Mouse (Mus musculus) stomach, adult 2 months (tissue): ENCODE measurements around the gene Srsf3. TPM values are rescaled to one million over a fixed set of nuclear protein-coding genes. Genes with fewer than 3 reads are reported as not detected.

Experiments used
- polyA plus RNA-seq: library from polyadenylated mRNA; depleted of rRNA; stranded (reverse); fragments of >200 nt; gene quantifications from 2 replicates; pipeline ENCODE4 v1.2.3, GENCODE M21; 2012; rRNA removed

Srsf3 gene
- 78.9 and 83.4 TPM in 2 replicates for polyA plus RNA-seq

DNA sequence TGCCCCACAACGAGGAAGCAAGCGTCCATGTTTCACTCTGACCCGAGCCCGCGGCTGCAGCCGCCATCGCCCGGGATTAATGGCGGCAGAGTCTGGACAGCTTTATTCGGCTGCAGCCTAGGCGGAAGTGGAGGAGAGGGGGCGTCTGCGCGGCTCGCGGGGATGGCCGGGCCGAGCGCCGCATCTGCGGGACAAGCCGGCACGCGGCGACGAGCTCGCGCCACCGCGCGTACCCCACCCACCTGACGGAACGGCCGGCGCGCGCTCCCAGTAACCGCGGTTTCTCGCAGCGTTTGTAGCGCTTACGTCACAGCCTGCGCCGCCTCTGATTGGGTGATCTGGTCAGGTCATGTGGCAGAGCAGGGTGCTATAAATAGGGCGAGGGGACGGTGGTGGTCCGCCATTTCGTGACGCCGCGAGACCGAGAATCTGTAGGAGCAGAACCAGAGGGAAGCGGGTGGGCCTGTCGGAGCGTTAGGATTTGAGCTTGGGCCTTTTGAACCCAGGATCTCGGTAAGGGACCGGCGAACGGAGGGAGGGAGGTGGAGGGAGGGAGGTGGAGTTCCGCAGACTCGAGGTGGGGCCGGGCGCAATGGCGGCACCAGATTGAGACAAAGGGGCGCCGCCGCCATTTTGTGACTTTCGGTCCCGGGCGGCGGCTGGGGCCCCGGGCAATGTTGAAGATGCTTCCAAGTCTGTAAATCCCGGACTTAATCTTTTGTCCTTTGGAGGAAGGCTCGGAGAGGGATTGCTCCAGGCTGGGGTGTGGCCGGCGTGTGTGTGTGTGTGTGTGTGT, at the start of gene Srsf3:
Srsf3 (plus strand) TSS at position 355 of the 796 bp plus-strand sequence.

DNA sequence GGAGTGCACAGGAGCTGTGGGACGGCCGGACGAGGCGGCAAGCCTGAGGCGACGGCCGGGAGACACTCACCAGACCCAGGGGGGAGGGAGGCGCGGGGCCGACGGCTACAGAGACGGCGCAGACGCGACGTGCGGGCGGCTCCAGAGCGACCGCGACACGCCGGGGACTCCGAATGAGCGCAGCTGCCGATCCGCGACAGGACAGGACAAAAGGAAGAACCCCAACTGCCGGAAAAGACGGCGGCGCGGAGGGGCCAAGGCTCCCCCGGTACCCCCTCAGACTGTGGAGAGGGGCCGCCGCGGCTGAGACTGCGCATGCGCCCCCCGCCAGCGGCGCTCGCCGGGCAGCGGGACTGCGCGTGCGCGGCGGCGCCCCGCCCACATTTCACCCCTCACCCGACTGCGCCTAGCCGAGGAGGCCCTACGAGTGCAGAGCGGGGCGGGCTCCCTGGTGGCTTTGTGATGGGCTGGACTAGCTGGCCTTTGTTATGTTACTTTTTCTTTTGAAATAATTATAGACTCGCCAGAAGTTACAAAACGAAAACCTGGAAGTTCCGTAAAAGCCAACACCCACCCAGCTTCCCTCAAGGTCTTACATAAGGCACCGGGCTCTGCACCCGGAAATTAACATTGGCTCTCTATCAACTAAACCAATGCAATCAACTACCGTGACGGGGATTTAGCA, 24.6 kb upstream of the Srsf3 start, which contains the start of gene Stk38:
Stk38 (minus strand) TSS at position 355 of the 685 bp plus-strand sequence.

DNA sequence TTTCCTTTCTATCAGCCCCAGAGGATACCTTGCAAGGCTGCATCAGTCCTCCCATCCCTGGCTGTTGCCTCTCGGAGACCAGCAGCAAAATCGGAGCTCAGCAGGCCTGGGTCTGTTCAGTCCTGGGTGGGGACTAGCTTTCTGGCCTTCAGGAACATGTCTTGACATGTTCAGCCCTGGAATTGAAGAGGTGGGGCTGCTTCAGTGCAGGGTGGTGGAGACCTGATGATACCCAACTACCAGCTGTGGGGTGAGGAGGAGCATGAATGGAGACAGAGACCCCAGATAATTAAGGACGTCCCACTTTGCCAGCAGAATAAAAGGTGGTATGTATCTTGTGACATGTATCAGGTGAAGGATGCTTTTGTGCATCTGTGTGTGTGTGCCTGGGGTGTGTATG, 58.3 kb downstream of the Srsf3 start, which contains the start of gene Cdkn1a:
Cdkn1a (plus strand) TSS at position 201 of the 400 bp plus-strand sequence.

Other genes starting within 250 kb of the Srsf3 start
- gene Brpf3, start 231.5 kb upstream of the Srsf3 start, polyA plus RNA-seq, result 13.0 and 15.3 TPM in 2 replicates
- 3.0 and 3.7 TPM in 2 replicates for gene Pnpla1, start 174.2 kb upstream of the Srsf3 start, polyA plus RNA-seq
- gene 4930539E08Rik, start 117.3 kb upstream of the Srsf3 start, polyA plus RNA-seq, result 3.5 and 5.2 TPM in 2 replicates
- 0.20 TPM in 1 of 2 replicates, not detected in the other for gene Pxt1, start 88.8 kb upstream of the Srsf3 start, polyA plus RNA-seq
- gene Kctd20, start 80.7 kb upstream of the Srsf3 start, polyA plus RNA-seq, result 8.0 and 12.8 TPM in 2 replicates
- 73.8 and 139 TPM in 2 replicates for gene Stk38, start 24.6 kb upstream of the Srsf3 start, polyA plus RNA-seq
- 137 and 142 TPM in 2 replicates for gene Cdkn1a, start 58.3 kb downstream of the Srsf3 start, polyA plus RNA-seq
- gene Rab44, start 81.5 kb downstream of the Srsf3 start, polyA plus RNA-seq, result 1.7 and 2.5 TPM in 2 replicates
- 4.4 and 5.1 TPM in 2 replicates for gene Cpne5, start 205.5 kb downstream of the Srsf3 start, polyA plus RNA-seq
- gene Ppil1, start 231.6 kb downstream of the Srsf3 start, polyA plus RNA-seq, result 14.7 and 16.0 TPM in 2 replicates
- 33.4 and 35.0 TPM in 2 replicates for gene BC004004, start 236.2 kb downstream of the Srsf3 start, polyA plus RNA-seq